24 mouse cellular contexts compared by ENCODE assay signal in the genomic region with DNA sequence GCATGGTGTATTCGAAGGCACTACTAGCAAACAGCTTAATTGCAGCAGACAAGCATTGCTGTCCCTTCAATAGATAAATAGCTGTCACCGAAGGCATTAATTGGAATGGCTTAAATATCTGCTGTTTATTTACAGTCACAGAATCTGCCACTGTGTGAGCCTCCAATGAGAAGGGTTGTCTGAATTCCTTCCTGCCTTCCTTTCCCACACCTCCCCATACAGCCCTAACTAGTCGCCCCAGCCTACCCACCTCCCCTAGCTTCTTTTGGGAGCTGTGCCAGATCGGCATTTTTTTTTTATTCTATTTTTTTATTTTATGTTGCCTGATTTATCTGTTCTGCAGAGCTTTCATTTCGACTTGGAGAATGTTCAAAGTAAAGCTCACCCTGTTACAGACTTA.
"Had no signal": no experiment of that assay in that cellular context is flagged by ENCODE, and none has a peak within 500 bp of the region (broad histone marks: within the 10 kb centered on the region; RNA-seq: fewer than 3 reads in every experiment).

No protein-coding gene starts in this region.

- H3K9me3 ChIP-seq: heart, embryonic 13.5 days; heart, embryonic 15.5 days; hindbrain, embryonic 13.5 days; hindbrain, embryonic 15.5 days; limb, embryonic 13.5 days; limb, embryonic 15.5 days had no signal

- H3K9ac ChIP-seq: forebrain, postnatal 0 days; heart, embryonic 13.5 days; heart, embryonic 15.5 days; hindbrain, embryonic 13.5 days; hindbrain, embryonic 15.5 days; limb, embryonic 13.5 days; limb, embryonic 15.5 days had no signal

- H3K36me3 ChIP-seq: heart, embryonic 13.5 days; heart, embryonic 15.5 days; hindbrain, embryonic 13.5 days; hindbrain, embryonic 15.5 days; limb, embryonic 13.5 days; limb, embryonic 15.5 days had no signal

- H3K4me3 ChIP-seq: heart, adult 2 months; heart, embryonic 13.5 days; heart, embryonic 15.5 days; hindbrain, embryonic 13.5 days; hindbrain, embryonic 15.5 days; limb, embryonic 13.5 days; limb, embryonic 15.5 days had no signal

- H3K4me2 ChIP-seq: heart, embryonic 11.5 days; heart, embryonic 13.5 days; heart, embryonic 15.5 days; hindbrain, embryonic 13.5 days; hindbrain, embryonic 15.5 days; limb, embryonic 13.5 days; limb, embryonic 15.5 days had no signal

- DNase-seq: forebrain, postnatal 0 days; gastrocnemius, postnatal 14 days; gastrocnemius, postnatal 36 days; heart, adult 11 months; heart, adult 2 months; heart, postnatal 14 days; heart, postnatal 36 days; kidney, adult 11 months; kidney, adult 2 months; kidney, adult 9 months; kidney, postnatal 14 days; kidney, postnatal 36 days; layer of hippocampus, adult 9-11 months; layer of hippocampus, postnatal 36 days; left cerebral cortex, postnatal 4 days had no signal

- H3K27me3 ChIP-seq: heart, embryonic 13.5 days; heart, embryonic 15.5 days; hindbrain, embryonic 13.5 days; hindbrain, embryonic 15.5 days; limb, embryonic 13.5 days; limb, embryonic 15.5 days had no signal

- ATAC-seq: forebrain, postnatal 0 days; hindbrain, postnatal 0 days; intestine, embryonic 16.5 days had no signal

- H3K27ac ChIP-seq: heart, adult 2 months; heart, embryonic 13.5 days; heart, embryonic 15.5 days; hindbrain, embryonic 13.5 days; hindbrain, embryonic 15.5 days; hindbrain, postnatal 0 days; limb, embryonic 13.5 days; limb, embryonic 15.5 days had no signal

- H3K4me1 ChIP-seq: heart, embryonic 13.5 days; heart, embryonic 15.5 days; hindbrain, embryonic 15.5 days; limb, embryonic 13.5 days; limb, embryonic 15.5 days had no signal
